Mouse (Mus musculus) ES-Bruce4 (cell line): ENCODE results near the gene Fbxo11. TPM values are rescaled to one million over a fixed set of nuclear protein-coding genes. Genes with fewer than 3 reads are reported as not detected.

ENCODE experiments used
- H3K27ac ChIP-seq: 2 replicates; pipeline ENCODE4 v1.5.1; 2012; ENCODE audit warnings: low read length, inconsistent platforms; ENCODE audit not compliant: insufficient read depth
- H3K27me3 ChIP-seq: 2 replicates; pipeline ENCODE4 v1.6.1; 2012; ENCODE audit warnings: mild to moderate bottlenecking, low read length, inconsistent platforms; ENCODE audit not compliant: control insufficient read depth, poor library complexity, insufficient read depth, severe bottlenecking
- H3K36me3 ChIP-seq: 2 replicates; pipeline ENCODE4 v1.6.1; 2012; ENCODE audit warnings: inconsistent platforms, mild to moderate bottlenecking, low read length, moderate library complexity; ENCODE audit not compliant: control insufficient read depth, poor library complexity, insufficient read depth, severe bottlenecking
- H3K4me1 ChIP-seq: one replicate; pipeline ENCODE4 v1.8.1; 2011; ENCODE audit warnings: low read length; ENCODE audit not compliant: control insufficient read depth, insufficient read depth
- H3K4me3 ChIP-seq: 2 replicates; pipeline ENCODE4 v1.5.1; 2011; ENCODE audit warnings: low read depth, mild to moderate bottlenecking, low read length
- H3K9ac ChIP-seq: 2 replicates; pipeline ENCODE4 v1.6.1; 2012; ENCODE audit warnings: low read depth, mild to moderate bottlenecking, inconsistent platforms; ENCODE audit not compliant: poor library complexity, severe bottlenecking
- H3K9me3 ChIP-seq: replicated peaks from 2 replicates; pipeline ENCODE4 v1.6.1; 2012; ENCODE audit warnings: mild to moderate bottlenecking, low read length, inconsistent platforms; ENCODE audit not compliant: control insufficient read depth, poor library complexity, insufficient read depth, severe bottlenecking
- CTCF ChIP-seq: IDR thresholded peaks from one replicate; pipeline ENCODE4 v1.8.1; 2011; ENCODE audit warnings: low read depth, low read length
- EP300 ChIP-seq: IDR thresholded peaks from 2 replicates; pipeline ENCODE4 v1.6.1; 2011; ENCODE audit warnings: low read depth, low read length; ENCODE audit not compliant: insufficient read depth
- POLR2A ChIP-seq: IDR thresholded peaks from one replicate; pipeline ENCODE4 v1.8.1; 2011; ENCODE audit warnings: low read length; ENCODE audit not compliant: insufficient read depth
- polyA plus RNA-seq: library from polyadenylated mRNA; stranded (reverse); fragments of >200 nt; gene quantifications from 2 replicates; pipeline ENCODE4 v1.2.4, GENCODE M21; 2011; ENCODE audit warnings: low read depth; ENCODE audit not compliant: missing spikeins, insufficient read depth, insufficient read length

Gene Fbxo11
- polyA plus RNA-seq, 1 experiment, result 64.4 TPM

DNA sequence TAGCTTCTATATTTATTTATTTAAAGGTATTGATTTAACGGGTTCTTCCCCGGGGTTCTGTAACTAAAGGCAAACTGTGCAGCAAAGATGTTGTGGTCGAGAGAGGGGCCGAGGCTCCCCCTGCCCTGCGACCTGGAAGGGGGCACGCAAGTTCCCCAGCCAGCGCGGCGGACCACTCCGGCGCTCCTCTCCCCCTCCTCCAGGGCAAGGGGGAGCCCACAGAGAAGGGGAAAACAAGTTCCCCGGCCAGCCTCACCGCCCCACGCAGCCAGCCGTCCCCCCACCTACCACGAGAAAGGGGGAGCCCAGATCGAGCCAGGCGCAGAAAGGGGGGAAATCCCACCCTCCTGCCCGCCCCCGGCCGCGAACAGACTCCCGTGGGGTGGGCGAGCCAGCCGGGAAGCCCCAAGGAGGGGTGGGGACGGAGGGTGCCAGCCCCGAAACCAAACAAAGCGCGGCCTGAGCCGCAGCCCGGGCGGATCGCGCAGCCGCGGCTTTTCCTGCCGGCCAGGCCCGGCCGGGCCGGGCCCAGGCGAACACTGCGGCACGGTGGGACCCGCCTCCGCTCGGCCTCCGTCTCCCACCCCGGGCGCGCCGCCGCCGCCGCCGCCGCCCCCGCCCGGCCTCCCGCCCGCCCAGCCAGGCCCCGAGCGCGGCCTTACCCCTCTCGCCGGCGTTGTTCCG is 602 bp downstream of the Fbxo11 start:
- H3K27me3 ChIP-seq, result no peaks in the 10 kb centered on the region

DNA sequence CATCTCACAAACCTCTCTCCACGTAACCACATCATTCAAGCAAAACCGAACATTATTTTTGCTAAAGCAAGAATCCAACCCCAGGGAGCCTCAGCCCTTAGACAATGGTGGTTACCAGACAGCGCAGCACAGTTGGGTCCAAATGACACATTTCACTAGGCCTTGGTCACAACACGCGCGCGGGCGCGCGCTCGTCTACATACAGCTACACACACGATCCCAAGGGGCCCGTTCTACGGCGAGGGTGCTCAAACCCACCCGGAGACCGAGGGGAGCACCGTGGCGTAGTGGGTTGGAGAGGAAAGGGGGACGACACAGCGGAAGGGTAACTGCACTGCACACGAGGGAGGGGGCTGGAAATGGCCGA is 1.1 kb downstream of the Fbxo11 start:
- Histone ChIP-seq H3K27me3 (no peaks in the 10 kb centered on the region), H3K36me3 (no peaks in the 10 kb centered on the region), H3K27ac (no peak overlapping the region), H3K4me1 (no peaks in the 10 kb centered on the region), H3K4me3 (peak overlapping the region; percentile 79), H3K9me3 (no peaks in the 10 kb centered on the region), H3K9ac (peak overlapping the region; percentile 100)
- TF ChIP-seq CTCF (no peak), EP300 (no peak), POLR2A (no peak)

More for the DNA sequence above, 602 bp downstream of the Fbxo11 start:
- Histone ChIP-seq H3K27ac (no peak overlapping the region), H3K4me1 (no peaks in the 10 kb centered on the region), H3K9me3 (no peaks in the 10 kb centered on the region), H3K36me3 (no peaks in the 10 kb centered on the region), H3K4me3 (peak overlapping the region; percentile 79), H3K9ac (peak overlapping the region; percentile 100)
- TF ChIP-seq EP300 (no peak), CTCF (no peak), POLR2A (no peak)

- TF ChIP-seq EP300 (no peak), POLR2A (no peak), CTCF (no peak)
- H3K9me3 ChIP-seq, result no peaks in the 10 kb centered on the region
- 0 out of 2 replicates have a peak overlapping the region, but pooled peaks have one; percentile 100 for H3K9ac ChIP-seq
- no peaks in the 10 kb centered on the region for H3K4me1 ChIP-seq
- H3K27ac ChIP-seq, result no peak overlapping the region
- no peaks in the 10 kb centered on the region for H3K27me3 ChIP-seq
- no peaks in the 10 kb centered on the region for H3K36me3 ChIP-seq
- no peak overlapping the region for H3K4me3 ChIP-seq
These were observed 2.1 kb downstream of the Fbxo11 start for GRCm38 (mm10) chr17:88062860-88063580.

- TF ChIP-seq POLR2A (no peak), EP300 (no peak), CTCF (no peak)
- Histone ChIP-seq H3K27me3 (no peaks in the 10 kb centered on the region), H3K4me1 (no peaks in the 10 kb centered on the region), H3K9ac (no peak overlapping the region), H3K27ac (no peak overlapping the region), H3K4me3 (no peak overlapping the region), H3K9me3 (no peaks in the 10 kb centered on the region), H3K36me3 (no peaks in the 10 kb centered on the region)
These were observed 3.1 kb downstream of the Fbxo11 start for GRCm38 (mm10) chr17:88061942-88062341.

DNA sequence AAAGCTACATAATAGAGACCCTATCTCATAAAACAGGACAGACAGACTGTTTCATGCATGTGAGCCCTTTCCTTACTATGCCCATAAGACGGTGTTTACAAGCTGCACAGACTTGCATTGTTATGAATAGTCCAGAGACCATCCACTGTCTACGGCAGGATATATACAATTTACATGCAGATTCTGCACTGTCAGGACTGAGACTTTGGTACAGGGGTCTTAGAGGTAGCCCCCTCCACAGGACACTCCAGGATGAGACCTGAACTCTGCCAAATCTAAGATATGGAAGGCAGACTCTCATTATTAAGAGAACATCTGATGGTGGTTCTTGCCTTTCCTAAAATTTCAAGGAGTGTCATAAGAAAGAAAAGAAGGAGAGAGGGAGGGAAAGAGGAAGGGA is 6.8 kb downstream of the Fbxo11 start:
- H3K9ac ChIP-seq, result no peak overlapping the region
- no peak overlapping the region for H3K4me3 ChIP-seq
- TF ChIP-seq EP300 (no peak), CTCF (no peak), POLR2A (no peak)
- H3K9me3 ChIP-seq, result no peaks in the 10 kb centered on the region
- no peaks in the 10 kb centered on the region for H3K4me1 ChIP-seq
- H3K36me3 ChIP-seq, result no peaks in the 10 kb centered on the region
- no peak overlapping the region for H3K27ac ChIP-seq
- no peaks in the 10 kb centered on the region for H3K27me3 ChIP-seq

GRCm38 (mm10) chr17:88057846-88058245 is 7.2 kb downstream of the Fbxo11 start:
- TF ChIP-seq CTCF (no peak), POLR2A (no peak)
- Histone ChIP-seq H3K4me1 (no peaks in the 10 kb centered on the region), H3K4me3 (no peak overlapping the region), H3K9ac (no peak overlapping the region), H3K9me3 (no peaks in the 10 kb centered on the region), H3K27ac (no peak overlapping the region), H3K27me3 (no peaks in the 10 kb centered on the region), H3K36me3 (no peaks in the 10 kb centered on the region)
